Mouse (Mus musculus): ENCODE measurements at regions not wholly inside any gene's neighbourhood (a gene's known extent, or its start where the extent isn't known, plus 50 kb on each side); places are given as distances from the start of the nearest gene placed in this dataset.
"Not testable (repeated sequence)": the region's sequence is repeated elsewhere in the genome, so short reads cannot be mapped to it uniquely, and the experiment has no call there.

- no peak overlapping the region for H3K4me3 ChIP-seq (replicated peaks; ENCODE audit: low read length)
- ATAC-seq = peak; percentile 35
- peak overlapping the region; percentile 28; the same call in 1 of the 2 replicates for H3K27ac ChIP-seq (ENCODE audit: low read length)
- no peak overlapping the region for H3K4me2 ChIP-seq (ENCODE audit: low read length)
- H3K36me3 ChIP-seq (ENCODE audit: control insufficient read depth, insufficient read depth) = no peaks in the 10 kb centered on the region
- 40% methylated on average over 11 of the region's 11 CpGs for WGBS
- H3K4me1 ChIP-seq (replicated peaks; ENCODE audit: control insufficient read depth, insufficient read depth, low read length) = peaks cover 7% of the 10 kb centered on the region; the same call in 1 of the 2 replicates
- no peaks in the 10 kb centered on the region for H3K9me3 ChIP-seq (ENCODE audit: control insufficient read depth, low read length)
- H3K9ac ChIP-seq (replicated peaks; ENCODE audit: low read depth, low read length) = 0 out of 2 replicates have a peak overlapping the region, but pooled peaks have one; percentile 17
- H3K27me3 ChIP-seq (replicated peaks; ENCODE audit: control insufficient read depth, insufficient read depth, low read length) = no peaks in the 10 kb centered on the region
Observed at GRCm38 (mm10) chr11:26724963-26725721, 131.3 kb upstream of the Vrk2 start.

GRCm38 (mm10) chr11:26722292-26722691, 128.5 kb upstream of the Vrk2 start:
- 58% methylated on average over 3 of the region's 3 CpGs for WGBS
- H3K4me1 ChIP-seq (replicated peaks; ENCODE audit: control insufficient read depth, insufficient read depth, low read length) = peaks cover 7% of the 10 kb centered on the region; the same call in 1 of the 2 replicates
- H3K9me3 ChIP-seq (ENCODE audit: control insufficient read depth, low read length) = no peaks in the 10 kb centered on the region
- H3K27me3 ChIP-seq (replicated peaks; ENCODE audit: control insufficient read depth, insufficient read depth, low read length) = no peaks in the 10 kb centered on the region
- no peak overlapping the region for H3K4me2 ChIP-seq (ENCODE audit: low read length)
- H3K36me3 ChIP-seq (ENCODE audit: control insufficient read depth, insufficient read depth) = no peaks in the 10 kb centered on the region
- no peak overlapping the region for H3K9ac ChIP-seq (replicated peaks; ENCODE audit: low read depth, low read length)
- ATAC-seq = peak; percentile 64
- H3K27ac ChIP-seq (ENCODE audit: low read length) = peak overlapping the region; percentile 23; the same call in 1 of the 2 replicates
- H3K4me3 ChIP-seq (replicated peaks; ENCODE audit: low read length) = no peak overlapping the region

GRCm38 (mm10) chr11:26721173-26721572, 127.4 kb upstream of the Vrk2 start:
- Histone ChIP-seq H3K4me3 (replicated peaks; ENCODE audit: low read length) (no peak overlapping the region), H3K27me3 (replicated peaks; ENCODE audit: control insufficient read depth, insufficient read depth, low read length) (no peaks in the 10 kb centered on the region), H3K36me3 (ENCODE audit: control insufficient read depth, insufficient read depth) (no peaks in the 10 kb centered on the region), H3K27ac (ENCODE audit: low read length) (no peak overlapping the region), H3K9me3 (ENCODE audit: control insufficient read depth, low read length) (no peaks in the 10 kb centered on the region), H3K9ac (replicated peaks; ENCODE audit: low read depth, low read length) (no peak overlapping the region), H3K4me1 (replicated peaks; ENCODE audit: control insufficient read depth, insufficient read depth, low read length) (peaks cover 7% of the 10 kb centered on the region; the same call in 1 of the 2 replicates), H3K4me2 (ENCODE audit: low read length) (no peak overlapping the region)
- 97% methylated on average over 3 of the region's 3 CpGs for WGBS
- ATAC-seq = no peak

GRCm38 (mm10) chr11:26711237-26711636, 117.4 kb upstream of the Vrk2 start:
- ATAC-seq; H3K4me1 ChIP-seq (replicated peaks; ENCODE audit: control insufficient read depth, insufficient read depth, low read length); H3K27me3 ChIP-seq (replicated peaks; ENCODE audit: control insufficient read depth, insufficient read depth, low read length); H3K4me3 ChIP-seq (replicated peaks; ENCODE audit: low read length); H3K9me3 ChIP-seq (ENCODE audit: control insufficient read depth, low read length); H3K4me2 ChIP-seq (ENCODE audit: low read length); H3K27ac ChIP-seq (ENCODE audit: low read length); H3K9ac ChIP-seq (replicated peaks; ENCODE audit: low read depth, low read length); H3K36me3 ChIP-seq (ENCODE audit: control insufficient read depth, insufficient read depth): not testable (repeated sequence)
- WGBS = 68% methylated on average over 1 of the region's 2 CpGs

- H3K9ac ChIP-seq (replicated peaks; ENCODE audit: low read depth, low read length) = no peak overlapping the region
- no peaks in the 10 kb centered on the region for H3K4me1 ChIP-seq (replicated peaks; ENCODE audit: control insufficient read depth, insufficient read depth, low read length)
- no peaks in the 10 kb centered on the region for H3K9me3 ChIP-seq (ENCODE audit: control insufficient read depth, low read length)
- WGBS = 31% methylated on average over 2 of the region's 2 CpGs
- no peak overlapping the region for H3K27ac ChIP-seq (ENCODE audit: low read length)
- H3K36me3 ChIP-seq (ENCODE audit: control insufficient read depth, insufficient read depth) = no peaks in the 10 kb centered on the region
- no peak for ATAC-seq
- H3K4me3 ChIP-seq (replicated peaks; ENCODE audit: low read length) = no peak overlapping the region
- H3K4me2 ChIP-seq (ENCODE audit: low read length) = no peak overlapping the region
- H3K27me3 ChIP-seq (replicated peaks; ENCODE audit: control insufficient read depth, insufficient read depth, low read length) = no peaks in the 10 kb centered on the region
Observed at GRCm38 (mm10) chr11:26708636-26709035, 114.8 kb upstream of the Vrk2 start.

GRCm38 (mm10) chr11:26683850-26684249, 90.1 kb upstream of the Vrk2 start:
- no peak overlapping the region for H3K4me3 ChIP-seq (replicated peaks; ENCODE audit: low read length)
- no peak overlapping the region for H3K27ac ChIP-seq (ENCODE audit: low read length)
- H3K4me2 ChIP-seq (ENCODE audit: low read length) = no peak overlapping the region
- no peaks in the 10 kb centered on the region for H3K27me3 ChIP-seq (replicated peaks; ENCODE audit: control insufficient read depth, insufficient read depth, low read length)
- no peaks in the 10 kb centered on the region for H3K36me3 ChIP-seq (ENCODE audit: control insufficient read depth, insufficient read depth)
- no peak for ATAC-seq
- no peaks in the 10 kb centered on the region for H3K4me1 ChIP-seq (replicated peaks; ENCODE audit: control insufficient read depth, insufficient read depth, low read length)
- H3K9me3 ChIP-seq (ENCODE audit: control insufficient read depth, low read length) = no peaks in the 10 kb centered on the region
- no peak overlapping the region for H3K9ac ChIP-seq (replicated peaks; ENCODE audit: low read depth, low read length)

- H3K9ac ChIP-seq (replicated peaks; ENCODE audit: low read depth, low read length) = no peak overlapping the region
- no peak overlapping the region for H3K4me3 ChIP-seq (replicated peaks; ENCODE audit: low read length)
- H3K27ac ChIP-seq (ENCODE audit: low read length) = no peak overlapping the region
- ATAC-seq = 0 out of 2 replicates have a peak, but pooled peaks have one; percentile 26
- H3K4me2 ChIP-seq (ENCODE audit: low read length) = no peak overlapping the region
- no peaks in the 10 kb centered on the region for H3K36me3 ChIP-seq (ENCODE audit: control insufficient read depth, insufficient read depth)
- no peaks in the 10 kb centered on the region for H3K4me1 ChIP-seq (replicated peaks; ENCODE audit: control insufficient read depth, insufficient read depth, low read length)
- 76% methylated on average over 2 of the region's 2 CpGs for WGBS
- no peaks in the 10 kb centered on the region for H3K9me3 ChIP-seq (ENCODE audit: control insufficient read depth, low read length)
- H3K27me3 ChIP-seq (replicated peaks; ENCODE audit: control insufficient read depth, insufficient read depth, low read length) = no peaks in the 10 kb centered on the region
Observed at GRCm38 (mm10) chr11:26667251-26667650, 73.5 kb upstream of the Vrk2 start.

- no peak overlapping the region for H3K4me2 ChIP-seq (ENCODE audit: low read length)
- H3K4me1 ChIP-seq (replicated peaks; ENCODE audit: control insufficient read depth, insufficient read depth, low read length) = no peaks in the 10 kb centered on the region
Observed at GRCm38 (mm10) chr11:26660878-26661277, 67.1 kb upstream of the Vrk2 start.

GRCm38 (mm10) chr11:26649165-26649564, 55.4 kb upstream of the Vrk2 start:
- H3K4me3 ChIP-seq (replicated peaks; ENCODE audit: low read length); H3K9me3 ChIP-seq (ENCODE audit: control insufficient read depth, low read length); ATAC-seq; H3K4me2 ChIP-seq (ENCODE audit: low read length); H3K9ac ChIP-seq (replicated peaks; ENCODE audit: low read depth, low read length); H3K36me3 ChIP-seq (ENCODE audit: control insufficient read depth, insufficient read depth); H3K27me3 ChIP-seq (replicated peaks; ENCODE audit: control insufficient read depth, insufficient read depth, low read length); H3K27ac ChIP-seq (ENCODE audit: low read length); H3K4me1 ChIP-seq (replicated peaks; ENCODE audit: control insufficient read depth, insufficient read depth, low read length): not testable (repeated sequence)

More at GRCm38 (mm10) chr11:26660878-26661277, 67.1 kb upstream of the Vrk2 start:
- Histone ChIP-seq H3K9ac (replicated peaks; ENCODE audit: low read depth, low read length) (no peak overlapping the region), H3K27me3 (replicated peaks; ENCODE audit: control insufficient read depth, insufficient read depth, low read length) (no peaks in the 10 kb centered on the region), H3K27ac (ENCODE audit: low read length) (no peak overlapping the region), H3K9me3 (ENCODE audit: control insufficient read depth, low read length) (no peaks in the 10 kb centered on the region), H3K4me3 (replicated peaks; ENCODE audit: low read length) (no peak overlapping the region), H3K36me3 (ENCODE audit: control insufficient read depth, insufficient read depth) (no peaks in the 10 kb centered on the region)
- ATAC-seq = no peak
